Mouse (Mus musculus): ENCODE results near the gene Atp4b.

Gene Atp4b

GRCm38 (mm10) chr8:13396725-13397124 lies at the start of gene Atp4b:
Atp4b (minus strand) TSS chr8:13396825.
- no peak for DNase-seq (ENCODE audit: low read depth in 1 of 2, low spot score in 2 of 2)

GRCm38 (mm10) chr8:13442152-13442551 lies 45.5 kb upstream of the Atp4b start:
- no peak for DNase-seq (ENCODE audit: low read depth in 1 of 2, low spot score in 2 of 2)

DNA sequence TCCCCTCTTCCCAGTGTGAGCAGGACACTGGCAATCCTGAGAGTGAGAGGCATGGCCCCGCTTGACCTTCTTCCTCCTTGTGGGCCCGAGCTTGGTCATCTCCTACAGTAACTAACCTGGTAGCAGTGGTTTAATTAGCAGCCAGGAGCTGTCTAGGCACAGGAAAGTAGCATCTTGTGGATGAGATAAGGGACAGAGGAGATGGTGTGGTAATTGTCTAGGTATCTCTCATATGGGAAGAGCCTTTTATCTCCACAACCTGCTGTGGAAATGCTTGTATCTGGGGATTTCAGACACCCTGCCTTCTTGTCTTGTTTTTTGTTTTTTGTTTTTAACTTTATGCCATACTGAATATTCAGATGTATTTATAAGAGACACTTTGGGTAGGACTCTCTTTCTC lies 40.9 kb upstream of the Atp4b start:
- no peak for DNase-seq (ENCODE audit: low read depth in 1 of 2, low spot score in 2 of 2)

DNA sequence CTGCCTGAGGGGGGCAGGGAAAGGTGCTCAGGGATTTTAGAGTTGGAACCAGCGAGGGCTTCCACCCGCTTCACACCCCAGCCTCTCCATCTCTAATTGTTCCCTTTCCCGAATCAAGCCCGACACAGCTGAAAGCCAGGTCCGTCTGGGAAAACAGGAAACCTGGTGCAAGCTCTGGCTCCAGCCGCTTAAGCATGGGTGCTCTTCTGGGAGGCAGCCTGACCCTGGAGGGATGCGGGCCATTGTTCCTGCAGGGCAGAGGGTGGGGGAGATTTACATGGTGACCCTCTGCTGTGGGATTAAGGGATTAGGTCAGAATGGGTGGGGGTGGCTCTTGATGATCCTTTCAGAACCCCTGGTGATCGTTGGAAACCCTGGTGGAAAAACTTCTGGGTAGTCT lies 39.4 kb upstream of the Atp4b start:
- DNase-seq (ENCODE audit: low read depth in 1 of 2, low spot score in 2 of 2): no peak

DNA sequence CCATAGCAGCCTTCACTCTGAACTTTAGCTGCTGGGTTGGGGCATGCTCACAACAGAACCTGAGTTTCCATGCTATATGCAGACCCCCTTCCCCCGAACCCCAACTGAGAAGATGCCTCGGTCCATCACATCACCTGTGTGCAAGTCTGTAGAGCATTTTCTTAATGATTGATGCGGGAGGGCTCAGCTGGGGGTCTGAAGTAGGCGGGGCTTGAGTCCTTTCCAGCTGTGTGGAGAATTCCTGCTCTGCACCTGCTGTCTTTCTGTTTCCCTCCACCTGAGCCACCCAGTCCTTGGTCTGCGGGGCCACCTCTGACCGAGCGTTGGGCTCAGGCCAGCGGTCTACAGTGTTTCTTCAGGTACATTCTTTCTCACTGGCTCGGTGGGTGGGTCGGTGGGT lies 38.3 kb upstream of the Atp4b start, which contains the start of gene Tmem255b:
Tmem255b (plus strand) TSS at position 301 of the 400 bp plus-strand sequence.
- DNase-seq (ENCODE audit: low read depth in 1 of 2, low spot score in 2 of 2): no peak

- no peak for DNase-seq (ENCODE audit: low read depth in 1 of 2, low spot score in 2 of 2)
These were observed 36.5 kb upstream of the Atp4b start for GRCm38 (mm10) chr8:13433130-13433529.

GRCm38 (mm10) chr8:13430866-13431265 lies 34.2 kb upstream of the Atp4b start:
- DNase-seq (ENCODE audit: low read depth in 1 of 2, low spot score in 2 of 2): no peak

GRCm38 (mm10) chr8:13430412-13430811 lies 33.8 kb upstream of the Atp4b start:
- no peak for DNase-seq (ENCODE audit: low read depth in 1 of 2, low spot score in 2 of 2)

- DNase-seq (ENCODE audit: low read depth in 1 of 2, low spot score in 2 of 2): no peak
These were observed 31.5 kb upstream of the Atp4b start for GRCm38 (mm10) chr8:13428156-13428555.

DNA sequence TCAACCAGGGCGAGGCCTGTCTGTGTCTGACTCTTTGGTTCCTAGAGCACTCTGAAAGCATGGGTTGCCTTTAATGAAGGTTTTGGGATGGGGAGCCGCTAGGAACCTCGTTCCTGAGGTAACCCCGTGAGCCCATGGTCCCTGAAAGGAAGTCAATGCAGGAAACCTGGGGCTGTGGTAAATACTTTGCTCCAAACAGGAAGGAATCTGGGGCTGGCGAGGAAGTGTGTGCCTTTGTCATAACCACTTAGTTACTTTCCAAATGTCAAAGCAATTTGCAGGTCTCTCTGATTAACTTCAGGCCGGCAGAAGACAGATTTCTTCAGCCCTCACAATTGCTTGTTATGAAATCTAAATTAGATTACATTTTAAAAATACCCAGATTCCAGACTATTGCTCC lies 30.7 kb upstream of the Atp4b start:
- no peak for DNase-seq (ENCODE audit: low read depth in 1 of 2, low spot score in 2 of 2)

DNA sequence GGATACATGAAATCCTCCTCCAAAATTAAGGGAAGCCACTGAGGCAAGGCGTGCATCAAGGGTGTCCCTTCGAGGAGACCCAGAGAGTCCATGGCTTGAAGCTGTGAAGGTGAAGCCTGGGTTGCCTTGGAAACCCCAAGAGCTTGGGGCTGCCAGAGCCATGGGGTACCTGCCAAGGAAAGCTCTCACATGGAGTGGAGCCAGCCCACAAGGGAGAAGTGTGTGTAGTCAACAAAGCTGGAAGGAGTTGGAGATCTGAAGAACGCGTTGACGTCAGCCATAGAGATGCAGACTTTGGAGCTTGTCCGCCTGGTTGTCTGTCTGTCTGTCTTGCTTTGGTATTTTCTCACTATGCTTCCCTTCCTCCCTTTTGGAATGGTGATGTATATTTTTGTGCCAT lies 24.3 kb upstream of the Atp4b start:
- no peak for DNase-seq (ENCODE audit: low read depth in 1 of 2, low spot score in 2 of 2)

DNA sequence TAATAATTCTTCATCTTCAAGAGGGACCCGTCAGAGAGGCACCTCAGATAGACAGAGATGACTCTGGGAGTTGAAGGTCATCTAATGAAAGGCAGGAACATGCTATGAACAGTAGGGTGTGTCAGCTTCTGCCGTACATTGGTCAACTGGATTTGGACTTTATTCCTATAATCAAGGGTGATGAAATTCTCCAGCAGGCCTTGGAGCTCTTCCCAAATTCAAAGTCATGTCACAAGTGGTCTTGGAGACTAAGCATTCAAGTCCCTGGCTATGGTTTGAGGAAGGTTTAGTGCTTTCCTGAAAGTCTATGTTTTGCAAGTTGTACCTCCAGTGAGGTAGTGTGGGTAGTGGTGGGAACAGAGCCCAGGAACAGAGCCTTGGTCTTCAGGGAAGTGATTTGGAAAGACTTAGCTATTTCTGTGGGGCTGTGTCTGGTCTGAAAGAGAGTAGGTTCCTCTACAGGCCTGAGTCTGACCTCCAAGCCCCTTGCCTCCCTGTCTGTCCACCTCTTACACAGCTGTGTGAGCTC lies 22.6 kb upstream of the Atp4b start:
- no peak for DNase-seq (ENCODE audit: low read depth in 1 of 2, low spot score in 2 of 2)

GRCm38 (mm10) chr8:13415879-13416278 lies 19.3 kb upstream of the Atp4b start:
- DNase-seq (ENCODE audit: low read depth in 1 of 2, low spot score in 2 of 2): no peak

GRCm38 (mm10) chr8:13413823-13414390 lies 17.3 kb upstream of the Atp4b start:
- no peak for DNase-seq (ENCODE audit: low read depth in 1 of 2, low spot score in 2 of 2)

DNA sequence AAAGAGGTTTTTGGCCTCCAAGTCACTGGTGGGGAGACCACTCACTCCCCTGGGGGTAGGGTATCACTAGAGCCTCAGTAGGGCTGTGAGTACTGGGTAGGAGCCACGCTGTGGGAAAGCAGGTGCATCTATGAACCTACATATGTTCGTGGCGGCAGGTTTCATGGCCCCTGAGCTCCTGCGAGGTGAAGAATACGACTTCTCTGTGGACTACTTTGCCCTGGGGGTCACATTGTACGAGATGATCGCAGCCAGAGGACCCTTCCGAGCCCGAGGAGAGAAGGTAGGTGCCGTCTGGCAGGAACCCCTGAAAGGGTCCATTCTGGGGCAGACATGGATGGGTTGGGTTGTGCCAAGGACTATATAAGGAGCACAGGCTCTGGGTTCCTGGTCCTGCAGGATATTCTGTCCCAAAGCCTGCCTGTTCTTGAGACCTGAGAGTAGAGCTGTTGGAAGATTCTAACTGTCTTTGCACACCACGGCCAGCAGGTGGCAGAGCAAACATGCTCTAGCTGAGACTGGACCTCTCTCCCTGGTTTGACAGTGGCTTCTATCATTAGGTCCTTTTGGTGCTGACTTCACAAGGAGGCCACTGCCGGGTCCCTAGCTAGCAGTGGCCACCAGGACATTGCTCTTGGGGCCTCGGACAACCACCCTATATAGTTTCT lies 16.4 kb upstream of the Atp4b start:
- no peak for DNase-seq (ENCODE audit: low read depth in 1 of 2, low spot score in 2 of 2)

GRCm38 (mm10) chr8:13411597-13411996 lies 15.0 kb upstream of the Atp4b start:
- peak in 1 of 2 experiments; percentile 18 for DNase-seq (ENCODE audit: low read depth in 1 of 2, low spot score in 2 of 2)

- no peak for DNase-seq (ENCODE audit: low read depth in 1 of 2, low spot score in 2 of 2)
These were observed 9.4 kb upstream of the Atp4b start for GRCm38 (mm10) chr8:13406011-13406410.

DNA sequence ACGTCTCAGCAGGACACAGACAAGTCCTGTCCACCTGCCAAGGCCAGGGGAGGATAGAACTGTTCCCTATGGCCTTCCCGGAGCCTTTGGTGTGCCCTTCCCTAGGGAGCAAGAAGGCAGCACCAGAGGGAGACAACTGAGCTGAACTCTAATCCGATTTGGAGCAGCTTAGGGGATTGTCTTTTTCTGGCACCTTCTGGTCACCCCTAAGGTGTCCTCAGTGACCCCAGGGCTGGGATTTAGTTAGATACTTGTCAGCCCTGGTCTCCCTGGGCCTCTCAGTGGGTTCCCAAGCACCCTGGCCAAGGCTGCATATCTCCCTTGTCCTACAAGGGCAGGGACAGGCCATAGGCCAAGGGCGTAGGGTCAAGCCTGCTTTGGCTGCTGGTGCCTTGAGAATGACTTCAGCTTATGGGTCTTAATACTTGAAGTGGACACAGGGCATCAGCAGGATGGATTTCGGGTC lies 8.1 kb upstream of the Atp4b start, which contains the start of gene Grk1:
Grk1 (plus strand) TSS at position 416 of the 466 bp plus-strand sequence.
- DNase-seq (ENCODE audit: low read depth in 1 of 2, low spot score in 2 of 2): no peak

DNA sequence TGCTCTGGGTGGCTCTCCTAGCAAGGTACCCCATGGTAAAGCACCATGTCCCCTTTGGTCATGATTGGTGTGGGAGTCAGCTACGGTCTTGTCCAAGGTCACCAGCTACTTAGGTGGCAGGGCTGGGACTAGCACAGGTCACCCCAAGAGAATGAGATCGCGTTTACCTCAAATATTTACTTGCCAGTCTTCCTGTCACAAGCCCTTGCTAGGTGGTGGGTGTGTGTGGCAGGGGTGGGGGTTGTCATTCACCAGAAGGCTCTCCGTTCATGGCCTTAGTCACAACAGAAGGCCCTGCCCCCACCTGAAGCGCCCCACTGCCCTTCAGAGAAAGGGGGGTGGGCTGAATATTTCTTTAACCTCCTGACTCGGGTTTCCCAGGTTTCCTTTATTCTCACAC lies 6.9 kb upstream of the Atp4b start:
- DNase-seq (ENCODE audit: low read depth in 1 of 2, low spot score in 2 of 2): no peak

DNA sequence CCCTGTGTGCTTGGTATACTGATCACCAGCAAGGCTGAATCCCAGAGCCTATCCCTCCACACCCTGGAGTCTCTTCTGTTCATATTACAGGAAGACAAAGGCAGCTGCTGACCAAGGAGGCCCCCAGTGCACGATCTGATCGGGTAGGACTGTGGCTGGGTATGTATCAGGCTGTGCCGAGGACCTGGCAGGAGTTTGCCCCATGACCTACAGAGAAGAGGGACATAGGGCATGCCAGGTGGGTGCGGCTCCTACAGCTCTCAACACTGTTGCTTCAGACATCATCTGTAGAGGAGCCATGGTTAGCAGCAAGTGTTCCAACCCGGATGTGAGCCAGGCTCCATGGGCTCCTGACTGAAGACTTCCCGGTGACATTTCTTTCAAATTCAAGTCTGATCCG lies 2.8 kb downstream of the Atp4b start:
- DNase-seq (ENCODE audit: low read depth in 1 of 2, low spot score in 2 of 2): no peak

GRCm38 (mm10) chr8:13388744-13389143 lies 7.9 kb downstream of the Atp4b start:
- no peak for DNase-seq (ENCODE audit: low read depth in 1 of 2, low spot score in 2 of 2)

- DNase-seq (ENCODE audit: low read depth in 1 of 2, low spot score in 2 of 2): no peak
These were observed 8.9 kb downstream of the Atp4b start for GRCm38 (mm10) chr8:13387728-13388127.

DNA sequence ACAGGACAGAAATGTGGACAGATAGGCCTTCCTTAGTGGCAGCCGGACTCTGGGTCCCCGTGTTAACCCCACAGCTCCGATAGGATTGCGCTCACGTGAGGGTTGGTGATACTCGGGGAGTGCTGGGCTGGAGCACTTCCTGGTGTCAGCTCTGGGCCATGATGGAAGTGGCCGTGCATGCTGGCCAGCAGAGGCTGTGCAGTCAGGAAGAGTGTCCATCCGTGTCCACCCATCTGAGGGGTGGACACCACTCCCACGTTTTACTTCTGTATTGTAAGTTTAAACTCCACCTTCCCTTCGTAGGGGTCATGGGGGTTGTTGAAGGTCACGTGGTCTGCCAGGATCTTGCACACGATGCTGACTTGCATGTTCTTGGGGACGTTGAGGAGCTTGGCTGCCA lies 10.3 kb downstream of the Atp4b start:
- no peak for DNase-seq (ENCODE audit: low read depth in 1 of 2, low spot score in 2 of 2)
